Mouse (Mus musculus) left cerebral cortex, postnatal 25 days (tissue): Measurements from ENCODE around the gene Tbrg1. TPM values are rescaled to one million over a fixed set of nuclear protein-coding genes. Genes with fewer than 3 reads are reported as not detected.

ENCODE experiments used
- total RNA-seq, 2 experiments: library from RNA; stranded (reverse); gene quantifications; 2 replicates each; pipeline ENCODE4 v1.2.3; 2021

The Tbrg1 gene
- total RNA-seq, 2 experiments from 2014 or later = 53.0 to 54.5 TPM

Other genes with a start within 250 kb of the Tbrg1 start
- 10 to 100 TPM; 33.4 to 33.6 TPM for gene Robo3, start 224.1 kb downstream of the Tbrg1 start, total RNA-seq
- 10 to 100 TPM; 20.9 to 23.0 TPM for gene Msantd2, start 168.0 kb downstream of the Tbrg1 start, total RNA-seq
- 10 to 100 TPM; 20.2 to 21.6 TPM for gene Esam, start 129.2 kb downstream of the Tbrg1 start, total RNA-seq
- 1 to 10 TPM; 3.5 to 4.4 TPM for gene Vsig2, start 118.1 kb downstream of the Tbrg1 start, total RNA-seq
- 1,000 to 10,000 TPM; 2,274 to 2,374 TPM for gene Nrgn, start 104.4 kb downstream of the Tbrg1 start, total RNA-seq
- 10 to 100 TPM; 20.3 to 24.2 TPM for gene Siae, start 101.6 kb downstream of the Tbrg1 start, total RNA-seq
- 1 to 10 TPM; 1.1 to 1.7 TPM for gene Spa17, start 43.6 kb downstream of the Tbrg1 start, total RNA-seq
- not detected for gene Panx3, start 11.9 kb upstream of the Tbrg1 start, total RNA-seq
- not detected for gene Olfr160, start 58.9 kb upstream of the Tbrg1 start, total RNA-seq
- not detected for gene Olfr874, start 87.8 kb upstream of the Tbrg1 start, total RNA-seq
- not detected for gene Olfr875, start 114.5 kb upstream of the Tbrg1 start, total RNA-seq
- gene Olfr876, start 145.7 kb upstream of the Tbrg1 start, total RNA-seq = not detected
- under 1 TPM in 1 of 2 experiments, not detected in 1; 0.16 TPM for gene Olfr877, start 197.0 kb upstream of the Tbrg1 start, total RNA-seq
- not detected for gene Olfr145, start 239.4 kb upstream of the Tbrg1 start, total RNA-seq